Mouse (Mus musculus) forebrain, embryonic 16.5 days (tissue): ENCODE data around the gene Nek6. TPM values are rescaled to one million over a fixed set of nuclear protein-coding genes. Genes with fewer than 3 reads are reported as not detected.
A peak's percentile ranks its signal among the peaks of the same experiment; 100 is the strongest.

Experiments used
- ATAC-seq: fragments of 200-750 bp; cut with Nextera tagmentation; 2 replicates; pipeline ENCODE4 v1.8.0; 2017; ENCODE audit warnings: mild to moderate bottlenecking, moderate library complexity
- H3K27ac ChIP-seq: fragments of 300-500 bp; sonication (generic); 2 replicates; pipeline ENCODE4 v1.5.1; 2014; ENCODE audit warnings: low read length, control low read depth
- H3K27me3 ChIP-seq: fragments of 300-500 bp; sonication (generic); replicated peaks from 2 replicates; pipeline ENCODE4 v1.6.1; 2014; ENCODE audit warnings: low read length; ENCODE audit not compliant: control insufficient read depth, insufficient read depth
- H3K36me3 ChIP-seq: fragments of 300-500 bp; sonication (generic); 2 replicates; pipeline ENCODE4 v1.6.1; 2014; ENCODE audit not compliant: control insufficient read depth, insufficient read depth
- H3K4me1 ChIP-seq: fragments of 300-500 bp; sonication (generic); replicated peaks from 2 replicates; pipeline ENCODE4 v1.6.1; 2014; ENCODE audit warnings: low read length; ENCODE audit not compliant: control insufficient read depth, insufficient read depth
- H3K4me2 ChIP-seq: fragments of 300-500 bp; sonication (generic); 2 replicates; pipeline ENCODE4 v1.6.1; 2014; ENCODE audit warnings: mild to moderate bottlenecking, low read length, control low read depth
- H3K4me3 ChIP-seq: fragments of 300-500 bp; sonication (generic); replicated peaks from 2 replicates; pipeline ENCODE4 v1.5.1; 2014; ENCODE audit warnings: mild to moderate bottlenecking, low read length, control low read depth
- H3K9ac ChIP-seq: fragments of 300-500 bp; sonication (generic); replicated peaks from 2 replicates; pipeline ENCODE4 v1.6.1; 2014; ENCODE audit warnings: low read depth, low read length, control low read depth
- H3K9me3 ChIP-seq: fragments of 300-500 bp; sonication (generic); 2 replicates; pipeline ENCODE4 v1.6.1; 2016; ENCODE audit warnings: low read length; ENCODE audit not compliant: control insufficient read depth
- WGBS: fragments of 180-500 bp; shearing (Covaris S2); extraction: QIAGEN DNeasy Blood & Tissue Kit; methylation state at CpG from one replicate; pipeline ENCODE4 v1.1.7; 2014; 5-methylcytosine and 5-hydroxymethylcytosine counted together
- polyA plus RNA-seq: library from polyadenylated mRNA; unstranded; fragments of >200 nt; fragmentation: Nextera tagmentation; extraction: Ambion mirVana; gene quantifications from 2 replicates; pipeline ENCODE4 v1.2.1, GENCODE M21; 2015

Gene Nek6
- polyA plus RNA-seq, 1 experiment from 2014 or later: 87.6 TPM

GRCm38 (mm10) chr2:38516471-38516870, 5.0 kb downstream of the Nek6 start:
- Histone ChIP-seq H3K4me3 (no peak overlapping the region), H3K9ac (no peak overlapping the region), H3K4me2 (no peak overlapping the region), H3K27me3 (no peaks in the 10 kb centered on the region), H3K9me3 (no peaks in the 10 kb centered on the region), H3K27ac (no peak overlapping the region), H3K4me1 (peaks cover 31% of the 10 kb centered on the region), H3K36me3 (no peaks in the 10 kb centered on the region)
- 74% methylated on average over 3 of the region's 3 CpGs for WGBS
- no peak for ATAC-seq

GRCm38 (mm10) chr2:38517045-38517444, 5.6 kb downstream of the Nek6 start:
- Histone ChIP-seq H3K9me3 (no peaks in the 10 kb centered on the region), H3K27ac (no peak overlapping the region), H3K4me1 (peaks cover 31% of the 10 kb centered on the region), H3K27me3 (no peaks in the 10 kb centered on the region), H3K9ac (no peak overlapping the region), H3K4me3 (no peak overlapping the region), H3K36me3 (no peaks in the 10 kb centered on the region), H3K4me2 (no peak overlapping the region)
- ATAC-seq: no peak
- 53% methylated on average over 6 of the region's 6 CpGs for WGBS

GRCm38 (mm10) chr2:38518719-38519118, 7.3 kb downstream of the Nek6 start:
- Histone ChIP-seq H3K9ac (no peak overlapping the region), H3K9me3 (no peaks in the 10 kb centered on the region), H3K4me3 (no peak overlapping the region), H3K4me1 (peaks cover 20% of the 10 kb centered on the region), H3K27me3 (no peaks in the 10 kb centered on the region), H3K4me2 (no peak overlapping the region), H3K36me3 (no peaks in the 10 kb centered on the region), H3K27ac (no peak overlapping the region)
- ATAC-seq: no peak
- 94% methylated on average over 5 of the region's 5 CpGs for WGBS

GRCm38 (mm10) chr2:38519934-38520333, 8.5 kb downstream of the Nek6 start:
- no peak overlapping the region for H3K9ac ChIP-seq
- WGBS: 47% methylated on average over 11 of the region's 11 CpGs

GRCm38 (mm10) chr2:38521618-38522017, 10.2 kb downstream of the Nek6 start:
- H3K27me3 ChIP-seq: no peaks in the 10 kb centered on the region
- no peaks in the 10 kb centered on the region for H3K9me3 ChIP-seq
- H3K4me1 ChIP-seq: peaks cover 8% of the 10 kb centered on the region
- no peak overlapping the region for H3K27ac ChIP-seq
- H3K4me2 ChIP-seq: no peak overlapping the region
- H3K9ac ChIP-seq: no peak overlapping the region
- no peak overlapping the region for H3K4me3 ChIP-seq
- WGBS: 74% methylated on average over 12 of the region's 12 CpGs
- no peaks in the 10 kb centered on the region for H3K36me3 ChIP-seq
- ATAC-seq: peak; percentile 11; the same call in 1 of the 2 replicates

More at GRCm38 (mm10) chr2:38519934-38520333, 8.5 kb downstream of the Nek6 start:
- Histone ChIP-seq H3K4me2 (no peak overlapping the region), H3K27ac (no peak overlapping the region), H3K9me3 (no peaks in the 10 kb centered on the region), H3K27me3 (no peaks in the 10 kb centered on the region), H3K4me1 (peaks cover 12% of the 10 kb centered on the region), H3K4me3 (no peak overlapping the region), H3K36me3 (no peaks in the 10 kb centered on the region)
- ATAC-seq: no peak

- no peaks in the 10 kb centered on the region for H3K27me3 ChIP-seq
- WGBS: 76% methylated on average over 2 of the region's 2 CpGs
- no peak overlapping the region for H3K9ac ChIP-seq
- no peak overlapping the region for H3K4me3 ChIP-seq
- no peaks in the 10 kb centered on the region for H3K9me3 ChIP-seq
- H3K36me3 ChIP-seq: no peaks in the 10 kb centered on the region
- no peak for ATAC-seq
- peaks cover 8% of the 10 kb centered on the region for H3K4me1 ChIP-seq
- no peak overlapping the region for H3K27ac ChIP-seq
- H3K4me2 ChIP-seq: no peak overlapping the region
These were observed 10.9 kb downstream of the Nek6 start for GRCm38 (mm10) chr2:38522354-38522753.

GRCm38 (mm10) chr2:38523781-38524445, 12.5 kb downstream of the Nek6 start:
- 77% methylated on average over 10 of the region's 10 CpGs for WGBS
- no peak for ATAC-seq
- Histone ChIP-seq H3K27ac (no peak overlapping the region), H3K4me2 (no peak overlapping the region), H3K4me1 (peaks cover 8% of the 10 kb centered on the region), H3K9me3 (no peaks in the 10 kb centered on the region), H3K9ac (no peak overlapping the region), H3K27me3 (no peaks in the 10 kb centered on the region), H3K4me3 (no peak overlapping the region), H3K36me3 (no peaks in the 10 kb centered on the region)

GRCm38 (mm10) chr2:38525034-38525433, 13.6 kb downstream of the Nek6 start:
- H3K36me3 ChIP-seq: no peaks in the 10 kb centered on the region
- WGBS: 91% methylated on average over 3 of the region's 3 CpGs
- ATAC-seq: no peak
- H3K27me3 ChIP-seq: no peaks in the 10 kb centered on the region
- no peak overlapping the region for H3K27ac ChIP-seq
- no peak overlapping the region for H3K4me2 ChIP-seq
- H3K9ac ChIP-seq: no peak overlapping the region
- H3K9me3 ChIP-seq: no peaks in the 10 kb centered on the region
- H3K4me3 ChIP-seq: no peak overlapping the region
- H3K4me1 ChIP-seq: peaks cover 10% of the 10 kb centered on the region

GRCm38 (mm10) chr2:38529582-38530152, 18.2 kb downstream of the Nek6 start:
- H3K4me1 ChIP-seq: peaks cover 28% of the 10 kb centered on the region
- H3K36me3 ChIP-seq: no peaks in the 10 kb centered on the region
- no peak overlapping the region for H3K4me2 ChIP-seq
- H3K9ac ChIP-seq: no peak overlapping the region
- H3K27ac ChIP-seq: no peak overlapping the region
- no peak overlapping the region for H3K4me3 ChIP-seq
- no peaks in the 10 kb centered on the region for H3K9me3 ChIP-seq
- H3K27me3 ChIP-seq: no peaks in the 10 kb centered on the region
- 73% methylated on average over 14 of the region's 14 CpGs for WGBS
- 0 out of 2 replicates have a peak, but pooled peaks have one; percentile 16 for ATAC-seq
